Mouse (Mus musculus): ENCODE measurements around the gene Galnt7. TPM values are rescaled to one million over a fixed set of nuclear protein-coding genes. Genes with fewer than 3 reads are reported as not detected.

The Galnt7 gene
- polyA plus RNA-seq, 1 experiment from 2014 or later, result 10.6 TPM

- H3K27ac ChIP-seq, result no peak overlapping the region
- H3K4me3 ChIP-seq, result no peak overlapping the region
- ATAC-seq, result peak; percentile 40; the same call in 1 of the 2 replicates
- H3K9me3 ChIP-seq (replicated peaks), result no peaks in the 10 kb centered on the region
- WGBS, result 49% methylated on average over 5 of the region's 5 CpGs
- no peak overlapping the region for H3K4me2 ChIP-seq
- no peak overlapping the region for H3K9ac ChIP-seq
- H3K36me3 ChIP-seq (ENCODE audit: poor library complexity, severe bottlenecking), result no peaks in the 10 kb centered on the region
- peaks cover 14% of the 10 kb centered on the region for H3K4me1 ChIP-seq
- no peaks in the 10 kb centered on the region for H3K27me3 ChIP-seq
These were observed 149.2 kb downstream of the Galnt7 start for GRCm38 (mm10) chr8:57503641-57504040.

- peak overlapping the region; percentile 25 for H3K4me3 ChIP-seq
- H3K9ac ChIP-seq, result peak overlapping the region; percentile 17; the same call in 1 of the 2 replicates
- H3K4me1 ChIP-seq, result peaks cover 20% of the 10 kb centered on the region
- peak overlapping the region; percentile 62 for H3K27ac ChIP-seq
- peak overlapping the region; percentile 50 for H3K4me2 ChIP-seq
- WGBS, result 21% methylated on average over 17 of the region's 17 CpGs
- no peaks in the 10 kb centered on the region for H3K36me3 ChIP-seq (ENCODE audit: poor library complexity, severe bottlenecking)
- peak; percentile 77 for ATAC-seq
- H3K27me3 ChIP-seq, result no peaks in the 10 kb centered on the region
- no peaks in the 10 kb centered on the region for H3K9me3 ChIP-seq (replicated peaks)
These were observed 153.9 kb downstream of the Galnt7 start for GRCm38 (mm10) chr8:57498847-57499511.

- Histone ChIP-seq H3K27me3 (no peaks in the 10 kb centered on the region), H3K27ac (peak overlapping the region; percentile 62), H3K9ac (0 out of 2 replicates have a peak overlapping the region, but pooled peaks have one; percentile 17), H3K4me1 (peaks cover 20% of the 10 kb centered on the region), H3K9me3 (replicated peaks) (no peaks in the 10 kb centered on the region), H3K4me2 (peak overlapping the region; percentile 50), H3K4me3 (peak overlapping the region; percentile 25), H3K36me3 (ENCODE audit: poor library complexity, severe bottlenecking) (no peaks in the 10 kb centered on the region)
- 24% methylated on average over 8 of the region's 8 CpGs for WGBS
- ATAC-seq, result peak; percentile 77
These were observed 154.4 kb downstream of the Galnt7 start for GRCm38 (mm10) chr8:57498494-57498846.

- Histone ChIP-seq H3K4me3 (no peak overlapping the region), H3K9ac (no peak overlapping the region), H3K27me3 (no peaks in the 10 kb centered on the region), H3K9me3 (replicated peaks) (no peaks in the 10 kb centered on the region), H3K4me1 (peaks cover 6% of the 10 kb centered on the region), H3K4me2 (no peak overlapping the region), H3K27ac (no peak overlapping the region), H3K36me3 (ENCODE audit: poor library complexity, severe bottlenecking) (no peaks in the 10 kb centered on the region)
- WGBS, result 94% methylated on average over 4 of the region's 4 CpGs
- no peak for ATAC-seq
These were observed 161.0 kb downstream of the Galnt7 start for GRCm38 (mm10) chr8:57491873-57492272.

- no peak overlapping the region for H3K4me3 ChIP-seq
- H3K9ac ChIP-seq, result no peak overlapping the region
- H3K27me3 ChIP-seq, result no peaks in the 10 kb centered on the region
- H3K4me1 ChIP-seq, result peaks cover 15% of the 10 kb centered on the region
- no peaks in the 10 kb centered on the region for H3K36me3 ChIP-seq (ENCODE audit: poor library complexity, severe bottlenecking)
- ATAC-seq, result no peak
- no peaks in the 10 kb centered on the region for H3K9me3 ChIP-seq (replicated peaks)
- H3K27ac ChIP-seq, result no peak overlapping the region
- no peak overlapping the region for H3K4me2 ChIP-seq
These were observed 162.9 kb downstream of the Galnt7 start for GRCm38 (mm10) chr8:57489896-57490295.

- no peaks in the 10 kb centered on the region for H3K36me3 ChIP-seq (ENCODE audit: poor library complexity, severe bottlenecking)
- H3K9ac ChIP-seq, result no peak overlapping the region
- 100% methylated on average over 1 of the region's 1 CpGs for WGBS
- no peak overlapping the region for H3K4me2 ChIP-seq
- no peaks in the 10 kb centered on the region for H3K9me3 ChIP-seq (replicated peaks)
- no peak overlapping the region for H3K27ac ChIP-seq
- no peak overlapping the region for H3K4me3 ChIP-seq
- no peak for ATAC-seq
- H3K27me3 ChIP-seq, result no peaks in the 10 kb centered on the region
- H3K4me1 ChIP-seq, result peaks cover 15% of the 10 kb centered on the region
These were observed 163.5 kb downstream of the Galnt7 start for GRCm38 (mm10) chr8:57489366-57489765.

GRCm38 (mm10) chr8:57488312-57488765 is 164.5 kb downstream of the Galnt7 start:
- H3K4me3 ChIP-seq, result peak overlapping the region; percentile 95
- WGBS, result under 1% methylated on average over 25 of the region's 25 CpGs
- H3K27ac ChIP-seq, result peak overlapping the region; percentile 82
- peaks cover 4% of the 10 kb centered on the region; the same call in 1 of the 2 replicates for H3K36me3 ChIP-seq (ENCODE audit: poor library complexity, severe bottlenecking)
- H3K9ac ChIP-seq, result peak overlapping the region; percentile 70
- peak; percentile 57 for ATAC-seq
- no peaks in the 10 kb centered on the region for H3K9me3 ChIP-seq (replicated peaks)
- no peaks in the 10 kb centered on the region for H3K27me3 ChIP-seq
- peaks cover 15% of the 10 kb centered on the region for H3K4me1 ChIP-seq
- peak overlapping the region; percentile 76 for H3K4me2 ChIP-seq

GRCm38 (mm10) chr8:57487441-57488155 is 165.2 kb downstream of the Galnt7 start, which contains the start of gene Sap30:
Sap30 (minus strand) TSS chr8:57487860.
- under 1% methylated on average over 66 of the region's 66 CpGs for WGBS
- peaks cover 8% of the 10 kb centered on the region for H3K36me3 ChIP-seq (ENCODE audit: poor library complexity, severe bottlenecking)
- ATAC-seq, result peak; percentile 98
- H3K27ac ChIP-seq, result peak within 1 kb of the TSS; percentile 99
- peak within 1 kb of the TSS; percentile 76 for H3K4me2 ChIP-seq
- H3K9me3 ChIP-seq (replicated peaks), result no peaks in the 10 kb centered on the region
- H3K4me3 ChIP-seq, result peak within 1 kb of the TSS; percentile 95
- H3K9ac ChIP-seq, result peak within 1 kb of the TSS; percentile 98
- H3K4me1 ChIP-seq, result peaks cover 15% of the 10 kb centered on the region
- no peaks in the 10 kb centered on the region for H3K27me3 ChIP-seq

GRCm38 (mm10) chr8:57486491-57487440 is 166.1 kb downstream of the Galnt7 start:
- H3K4me1 ChIP-seq, result peaks cover 15% of the 10 kb centered on the region
- H3K36me3 ChIP-seq (ENCODE audit: poor library complexity, severe bottlenecking), result peaks cover 15% of the 10 kb centered on the region
- peak overlapping the region; percentile 76 for H3K4me2 ChIP-seq
- peak overlapping the region; percentile 99 for H3K27ac ChIP-seq
- peak; percentile 64 for ATAC-seq
- no peaks in the 10 kb centered on the region for H3K27me3 ChIP-seq
- H3K4me3 ChIP-seq, result peak overlapping the region; percentile 95
- H3K9me3 ChIP-seq (replicated peaks), result no peaks in the 10 kb centered on the region
- peak overlapping the region; percentile 98 for H3K9ac ChIP-seq
- WGBS, result under 1% methylated on average over 54 of the region's 54 CpGs

GRCm38 (mm10) chr8:57480606-57481005 is 172.2 kb downstream of the Galnt7 start:
- Histone ChIP-seq H3K27me3 (no peaks in the 10 kb centered on the region), H3K4me2 (no peak overlapping the region), H3K9ac (no peak overlapping the region), H3K36me3 (ENCODE audit: poor library complexity, severe bottlenecking) (peaks cover 32% of the 10 kb centered on the region), H3K4me3 (no peak overlapping the region), H3K4me1 (peaks cover 7% of the 10 kb centered on the region), H3K9me3 (replicated peaks) (no peaks in the 10 kb centered on the region), H3K27ac (no peak overlapping the region)
- 81% methylated on average over 4 of the region's 4 CpGs for WGBS
- ATAC-seq, result no peak

- no peaks in the 10 kb centered on the region for H3K4me1 ChIP-seq
- H3K4me3 ChIP-seq, result no peak overlapping the region
- H3K36me3 ChIP-seq (ENCODE audit: poor library complexity, severe bottlenecking), result peaks cover 32% of the 10 kb centered on the region
- H3K9me3 ChIP-seq (replicated peaks), result no peaks in the 10 kb centered on the region
- no peak overlapping the region for H3K9ac ChIP-seq
- WGBS, result 96% methylated on average over 8 of the region's 8 CpGs
- ATAC-seq, result no peak
- H3K4me2 ChIP-seq, result no peak overlapping the region
- no peaks in the 10 kb centered on the region for H3K27me3 ChIP-seq
- no peak overlapping the region for H3K27ac ChIP-seq
These were observed 173.1 kb downstream of the Galnt7 start for GRCm38 (mm10) chr8:57479700-57480099.

Measured in forebrain, embryonic 13.5 days (tissue).